Mouse (Mus musculus) megakaryocyte, adult 5-6 weeks (primary cell): Measurements from ENCODE around the gene Gm14137. TPM values are rescaled to one million over a fixed set of nuclear protein-coding genes. Genes with fewer than 3 reads are reported as not detected.
A peak's percentile ranks its signal among the peaks of the same experiment; 100 is the strongest.

ENCODE experiments used
- ATAC-seq: 2 replicates; pipeline ENCODE4 v1.8.0; 2016; ENCODE audit warnings: mild to moderate bottlenecking, inconsistent platforms; ENCODE audit not compliant: poor library complexity, severe bottlenecking
- total RNA-seq, 2 experiments: library from RNA; stranded (forward) in 1 of 2; stranded (reverse) in 1 of 2; fragments of 153-499, 151-499 nt in 1 of 2; fragments of 221-1000, 200-1000 nt in 1 of 2; gene quantifications; 2 replicates each; pipeline versions ENCODE4 v1.2.3 to v1.2.4; 2015 to 2017

Gm14137 gene
- total RNA-seq, 2 experiments from 2014 or later: not detected

- ATAC-seq: no peak
Observed at GRCm38 (mm10) chr2:119172446-119172845, 1.9 kb upstream of the Gm14137 start.

DNA sequence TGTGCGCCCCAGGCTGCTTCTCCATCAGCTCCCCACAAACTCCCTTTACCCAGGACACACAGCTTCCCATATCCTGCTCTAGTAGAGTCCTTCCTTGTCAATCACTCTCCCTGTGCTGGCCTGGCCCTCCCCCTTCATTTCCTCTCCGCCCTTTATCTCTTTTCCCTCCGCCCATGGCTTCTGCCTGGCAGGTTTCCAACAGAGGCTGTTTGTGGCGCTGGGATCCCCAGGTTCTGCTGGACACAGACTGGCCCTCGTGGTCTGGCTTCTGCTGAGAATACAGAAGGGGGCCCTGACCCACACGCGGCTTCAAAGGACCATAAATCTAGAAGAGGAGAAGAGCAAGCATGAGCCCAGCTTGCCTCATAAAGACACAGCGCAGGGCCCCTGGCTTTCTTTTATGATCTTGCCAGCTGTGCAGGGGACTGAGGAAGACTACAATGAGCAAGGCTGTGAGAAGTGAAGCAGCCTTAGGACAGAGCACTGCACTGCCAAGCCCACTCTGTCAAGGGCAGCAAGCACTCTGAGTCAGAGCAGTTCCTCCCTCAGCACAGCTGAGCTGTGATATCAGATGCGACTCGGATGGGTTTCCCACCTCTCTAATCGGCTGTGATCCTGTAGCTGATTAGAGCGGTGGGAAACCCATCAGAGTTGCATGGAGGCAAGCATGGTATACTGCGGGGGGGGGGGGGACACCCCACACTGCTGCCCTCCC lies 1.3 kb upstream of the Gm14137 start:
- ATAC-seq: no peak

- ATAC-seq: no peak
Observed at GRCm38 (mm10) chr2:119174866-119175265, 557 bp downstream of the Gm14137 start.

DNA sequence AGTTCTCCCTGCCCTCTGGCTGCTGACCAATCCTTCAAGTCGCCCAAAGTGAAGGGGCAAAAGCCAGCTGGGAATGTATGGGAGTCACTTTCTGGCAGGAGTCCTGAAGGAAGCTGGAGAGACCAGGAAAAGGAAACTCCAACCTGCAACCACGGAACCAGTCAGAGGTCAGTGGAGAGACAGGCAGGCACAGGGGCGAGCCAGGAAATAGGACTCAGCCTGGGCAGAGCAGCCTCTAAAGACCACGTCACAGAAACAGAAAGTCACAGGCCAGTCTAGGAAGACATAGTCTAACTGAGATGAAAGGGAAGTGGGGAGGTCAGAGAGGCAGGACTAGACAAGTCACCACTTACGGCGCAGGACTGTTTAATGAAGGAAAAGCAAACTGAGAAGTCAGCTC lies 1.3 kb downstream of the Gm14137 start:
- no peak for ATAC-seq

DNA sequence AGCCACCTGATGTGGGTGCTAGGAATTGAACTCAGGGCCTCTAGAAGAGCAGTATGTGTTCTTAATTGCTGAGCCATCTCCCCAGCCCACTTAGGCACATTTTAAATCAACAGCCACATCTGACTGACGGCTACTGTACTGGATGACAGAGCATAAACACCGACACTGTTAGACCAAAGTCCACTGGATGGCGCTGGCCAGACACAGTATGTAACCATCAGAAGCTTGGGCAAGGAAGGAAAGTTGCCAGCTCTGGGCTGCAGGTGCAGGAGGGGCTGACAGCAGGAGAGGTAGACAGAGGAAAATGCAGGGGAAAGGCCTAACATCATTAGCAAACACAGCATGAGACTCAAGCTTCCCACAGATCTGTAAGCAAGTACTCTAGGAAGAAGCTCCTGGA lies 2.5 kb downstream of the Gm14137 start:
- ATAC-seq: no peak

GRCm38 (mm10) chr2:119177384-119177939 lies 3.2 kb downstream of the Gm14137 start:
- ATAC-seq: no peak

DNA sequence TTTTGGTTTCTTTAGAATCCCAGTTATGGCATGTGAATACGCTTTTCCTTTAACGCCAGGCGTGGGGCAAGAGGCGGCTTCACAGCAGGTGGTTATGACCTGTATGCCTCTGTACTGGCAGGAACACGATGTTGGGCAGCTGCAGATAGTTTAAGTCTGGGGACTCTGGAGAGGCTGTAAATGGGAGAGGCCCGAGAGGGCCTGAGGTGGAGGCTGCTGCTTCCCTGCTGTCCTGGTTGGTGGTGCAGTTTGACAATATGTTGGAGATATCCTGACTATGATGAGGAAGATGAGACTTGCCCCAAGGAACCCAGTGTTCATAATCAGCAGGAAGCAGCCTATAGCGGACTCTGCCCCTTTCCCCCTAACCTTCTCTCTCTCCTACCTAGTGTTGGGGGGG lies 8.6 kb downstream of the Gm14137 start:
- ATAC-seq: no peak

- ATAC-seq: peak; percentile 99
Observed at GRCm38 (mm10) chr2:119189029-119189710, 14.9 kb downstream of the Gm14137 start.

- ATAC-seq: no peak
Observed at GRCm38 (mm10) chr2:119190969-119191368, 16.7 kb downstream of the Gm14137 start.

- ATAC-seq: no peak
Observed at GRCm38 (mm10) chr2:119194140-119194539, 19.8 kb downstream of the Gm14137 start.

GRCm38 (mm10) chr2:119196316-119197108 lies 22.2 kb downstream of the Gm14137 start:
- ATAC-seq: no peak

DNA sequence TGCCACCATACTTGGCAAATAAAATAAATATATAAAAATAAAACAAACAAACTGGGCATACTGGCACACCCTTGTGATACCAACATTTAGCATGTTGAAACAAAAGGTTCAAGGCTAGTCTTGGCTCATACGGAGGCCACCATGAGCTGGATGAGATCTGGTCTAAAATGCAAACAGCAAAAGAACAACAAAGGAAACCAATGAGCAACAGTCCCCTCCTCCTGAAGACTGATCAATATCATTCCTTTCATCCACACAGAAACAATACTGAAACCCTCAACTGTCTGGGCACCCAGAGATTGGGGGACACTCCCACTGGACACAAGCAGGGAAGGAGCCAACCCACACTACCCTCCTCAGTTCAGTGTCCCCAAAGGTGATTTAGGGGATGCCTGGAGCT lies 23.2 kb downstream of the Gm14137 start:
- ATAC-seq: no peak

DNA sequence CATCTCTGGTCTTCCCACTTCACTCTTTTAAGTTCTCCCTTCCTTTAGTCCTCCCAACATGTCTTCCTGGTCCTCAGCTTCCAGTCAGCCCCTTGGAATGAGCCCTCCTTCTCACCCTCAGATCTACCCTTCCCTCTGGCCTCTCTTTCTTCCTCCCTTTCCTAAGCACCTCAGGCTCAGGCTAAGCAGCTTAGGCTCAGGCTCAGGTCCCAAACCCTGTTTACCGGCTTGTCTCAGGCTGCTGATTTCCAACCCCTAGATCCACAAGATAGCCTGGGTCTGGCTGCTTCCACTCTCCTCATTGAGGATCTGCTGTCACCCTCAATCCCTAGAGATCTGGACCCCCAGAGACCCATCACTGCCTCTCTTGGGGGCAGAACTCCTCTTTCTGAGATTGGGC lies 23.7 kb downstream of the Gm14137 start:
- no peak for ATAC-seq

DNA sequence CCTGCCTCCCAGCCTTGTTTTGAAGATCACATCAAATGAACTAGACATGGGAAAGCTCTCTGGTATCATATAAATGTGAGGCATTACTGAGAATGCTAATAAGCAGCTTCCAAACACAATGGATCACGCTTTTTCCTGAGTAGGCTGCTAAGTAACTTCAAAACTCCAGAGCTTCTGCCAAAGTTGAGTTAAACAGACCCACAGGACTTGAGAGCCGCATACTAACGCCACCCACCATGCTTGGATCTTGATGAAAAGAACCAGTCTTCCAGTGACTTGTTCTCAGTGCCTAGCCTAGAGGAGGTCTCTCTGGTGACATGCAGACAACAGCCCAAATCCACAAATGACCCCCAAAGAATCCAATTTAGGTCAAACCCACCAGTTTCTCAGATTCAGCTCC lies 24.6 kb downstream of the Gm14137 start:
- ATAC-seq: no peak

GRCm38 (mm10) chr2:119202914-119203453 lies 28.7 kb downstream of the Gm14137 start:
- ATAC-seq: 0 out of 2 replicates have a peak, but pooled peaks have one; percentile 12

DNA sequence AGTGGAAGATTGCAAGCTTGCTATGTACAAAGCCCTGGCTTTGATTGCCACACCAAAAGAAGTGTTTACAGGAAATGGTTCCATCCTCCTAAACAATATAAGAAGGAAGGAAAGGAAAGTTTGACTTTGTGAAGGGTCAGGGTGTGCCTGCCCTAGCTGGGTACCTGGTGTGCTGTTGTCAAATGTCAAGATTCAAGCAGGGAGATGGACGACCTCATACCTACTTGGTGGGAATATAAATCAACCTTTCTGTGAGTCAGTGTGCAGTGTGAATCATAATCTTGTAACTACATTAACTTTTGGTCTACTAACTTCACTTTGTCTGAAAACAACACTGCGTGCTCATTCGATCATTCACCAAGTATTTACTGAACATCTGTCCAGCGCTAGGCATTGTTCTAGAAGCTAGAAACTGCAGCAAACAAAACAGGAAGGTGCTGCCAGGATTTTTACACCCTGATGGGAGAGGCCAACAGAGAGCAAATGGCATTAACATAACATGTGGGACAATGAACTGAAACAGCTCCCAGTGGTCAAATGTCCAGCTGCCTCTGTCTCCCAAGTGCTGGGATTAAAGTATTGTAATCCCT lies 29.7 kb downstream of the Gm14137 start:
- no peak for ATAC-seq

DNA sequence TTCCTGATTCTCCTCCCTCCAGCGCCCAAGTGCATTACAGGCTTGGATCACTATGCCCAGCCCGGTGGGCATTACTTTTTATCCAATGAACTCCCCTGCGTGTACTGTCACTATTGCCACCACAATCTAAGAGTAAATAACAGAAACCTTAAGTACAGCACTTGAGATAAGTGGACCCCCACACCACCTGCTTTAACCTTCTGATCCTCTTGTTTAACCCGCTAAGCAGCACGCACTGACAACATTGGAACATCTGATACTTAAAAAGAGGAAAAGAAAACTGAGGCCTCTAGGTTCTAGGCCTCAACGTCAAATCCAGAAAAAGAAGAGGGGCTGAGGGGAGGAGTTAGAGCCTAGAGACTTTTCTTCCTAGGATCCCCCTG lies 33.6 kb downstream of the Gm14137 start:
- ATAC-seq: peak; percentile 4

- ATAC-seq: peak; percentile 95
Observed at GRCm38 (mm10) chr2:119208344-119209175, 34.3 kb downstream of the Gm14137 start, which contains the start of the genes Zfyve19 and Dnajc17. TSS of gene Zfyve19 (plus strand) at chr2:119208617. TSS of gene Dnajc17 (minus strand) at chr2:119208795.

DNA sequence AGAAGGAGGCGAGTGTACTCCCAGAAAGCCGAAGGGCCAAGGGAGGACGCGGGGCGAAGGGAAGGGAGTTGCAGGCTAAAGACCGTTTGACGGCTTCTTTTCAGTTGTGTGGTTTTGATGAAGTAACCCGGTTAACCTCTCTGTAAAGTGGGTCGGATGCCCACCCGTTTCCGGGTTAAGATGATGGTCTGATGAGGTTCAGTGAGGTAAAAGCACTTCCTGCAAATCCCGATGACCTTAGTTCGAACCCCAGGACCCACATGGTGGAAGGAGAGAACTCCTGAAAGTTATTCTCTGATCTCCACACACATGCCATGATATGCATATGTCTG lies 34.8 kb downstream of the Gm14137 start:
- peak; percentile 13 for ATAC-seq
